Mouse (Mus musculus) adrenal gland, adult 18-20 months (tissue): Measurements from ENCODE around the gene Pfn1. TPM values are rescaled to one million over a fixed set of nuclear protein-coding genes. Genes with fewer than 3 reads are reported as not detected.

Source experiments
- DNase-seq, 2 experiments: peaks; one replicate each; pipeline ENCODE4 v3.0.0; 2021 to 2022; ENCODE audit warnings: low spot score in 2 of 2
- total RNA-seq, 2 experiments: library from RNA; stranded (reverse); gene quantifications; 1 replicate in 1 of 2; 2 replicates in 1 of 2; pipeline ENCODE4 v1.2.3; 2021

Pfn1 gene
- total RNA-seq, 2 experiments from 2014 or later, result 619 to 923 TPM

DNA sequence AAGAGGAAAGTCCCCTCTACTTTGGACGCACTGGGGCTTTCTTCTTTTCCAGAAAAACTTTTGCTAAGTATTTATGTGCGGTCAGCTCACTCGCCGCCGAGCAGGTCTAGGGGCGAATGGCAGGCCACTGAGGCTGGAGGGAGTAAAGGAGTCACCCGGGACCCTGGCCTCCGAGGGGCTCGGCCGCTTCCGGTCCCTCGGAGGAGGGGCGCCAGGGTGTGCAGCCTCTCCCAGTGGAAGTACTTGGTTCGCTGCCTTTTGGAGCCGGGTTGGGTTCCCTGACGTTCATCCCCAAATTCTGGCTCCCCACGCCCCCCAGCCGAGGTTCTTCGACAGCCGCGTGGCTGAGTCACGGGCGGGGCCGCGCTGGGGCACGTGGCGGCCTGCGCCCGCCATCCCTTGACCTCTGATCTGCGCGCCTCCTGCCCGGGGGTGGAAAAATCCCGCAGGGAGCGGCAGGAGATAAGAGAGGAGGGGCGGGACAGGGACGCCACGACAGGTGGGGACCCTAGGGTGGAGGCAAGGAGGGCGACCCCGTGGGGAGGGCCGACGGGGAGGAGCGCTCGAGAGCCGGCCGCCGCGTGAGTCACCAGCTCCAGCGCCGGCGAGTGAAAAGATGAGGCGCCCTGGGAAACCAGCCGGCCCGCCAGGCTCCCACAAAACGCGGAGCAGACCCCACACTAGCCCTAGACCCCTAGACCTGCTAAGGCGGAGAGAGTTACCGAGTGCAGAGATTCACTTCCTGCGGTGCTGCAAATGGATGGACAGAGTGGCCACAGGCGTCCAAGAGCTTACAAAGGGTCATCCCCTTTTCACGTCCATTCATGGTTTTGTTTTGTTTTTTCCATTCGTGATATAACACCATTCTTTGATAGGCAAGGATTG is 1.4 kb upstream of the Pfn1 start:
- DNase-seq, result peak; percentile 72 to 77

DNA sequence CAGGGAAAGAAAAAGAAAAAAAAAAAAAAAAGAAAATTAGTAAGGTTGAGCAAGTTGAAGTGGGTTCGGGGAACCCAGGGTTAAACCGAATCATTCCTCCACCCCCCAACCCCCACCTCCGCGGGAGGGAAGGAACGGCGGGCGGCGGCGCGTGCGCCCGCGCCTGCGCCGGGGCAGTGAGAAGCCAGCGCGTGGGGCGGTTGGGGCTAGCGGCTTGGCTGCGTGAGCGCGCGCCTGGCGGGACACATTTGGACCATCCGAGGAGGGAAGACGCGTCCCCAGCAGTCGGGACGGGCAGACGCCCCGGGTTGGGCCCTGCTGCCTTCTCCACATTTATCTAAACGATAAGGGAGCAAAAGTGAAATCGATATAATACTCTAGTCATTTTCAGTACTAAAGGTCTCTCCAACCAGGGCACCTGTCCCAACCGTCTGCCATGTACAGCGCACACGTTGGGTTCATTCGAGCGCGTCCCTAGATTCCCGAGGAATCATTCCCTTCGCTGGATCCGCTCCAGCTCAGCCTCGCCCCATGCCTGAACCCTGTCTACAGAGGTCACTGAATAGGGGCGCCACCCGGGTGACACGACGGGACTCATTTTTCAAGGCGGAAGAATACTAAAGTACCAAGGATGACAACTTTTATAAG is 603 bp upstream of the Pfn1 start:
- peak; percentile 80 to 85 for DNase-seq

DNA sequence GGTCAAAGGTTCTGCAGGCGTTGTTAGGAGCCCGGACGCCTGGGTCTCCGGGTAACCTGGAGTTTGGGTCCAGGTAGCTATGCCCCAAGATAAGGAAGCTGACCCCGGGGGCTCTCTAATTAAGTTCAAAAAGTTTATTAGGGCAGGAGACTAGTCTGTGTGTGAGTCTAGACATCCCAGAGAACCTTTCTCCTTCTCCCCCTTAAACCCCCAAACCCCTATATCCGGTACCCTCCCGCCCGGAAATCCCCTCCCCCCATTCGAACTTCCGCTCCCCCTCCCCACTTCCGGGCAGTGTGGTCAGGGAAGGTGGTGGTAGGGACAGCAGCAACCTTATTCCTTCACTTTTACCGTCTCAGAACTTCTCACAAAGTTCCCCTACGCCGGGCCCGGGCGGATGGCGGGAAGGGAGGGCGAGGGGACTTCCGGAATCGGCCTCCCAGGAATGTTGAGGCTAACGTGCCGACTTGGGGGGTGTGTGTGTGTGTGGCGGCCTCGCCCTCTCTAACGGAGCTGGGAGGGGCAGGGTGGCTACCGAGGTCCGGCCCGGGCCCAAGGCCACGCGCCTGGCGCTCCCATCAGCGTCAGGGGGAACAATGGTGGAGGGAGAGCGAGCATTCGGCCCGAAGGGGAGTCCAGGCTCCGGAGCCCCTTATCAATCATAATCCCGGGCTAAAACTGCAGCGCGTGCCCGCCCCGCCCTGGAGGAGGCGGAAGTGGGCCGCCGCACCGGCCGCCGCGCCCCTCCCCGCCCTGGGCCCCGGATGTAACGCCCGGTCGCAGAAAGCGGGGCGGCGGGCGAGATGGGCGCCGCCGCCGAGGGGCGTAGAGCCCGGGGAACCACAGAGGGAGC is 873 bp downstream of the Pfn1 start:
- DNase-seq, result peak; percentile 67 to 75

DNA sequence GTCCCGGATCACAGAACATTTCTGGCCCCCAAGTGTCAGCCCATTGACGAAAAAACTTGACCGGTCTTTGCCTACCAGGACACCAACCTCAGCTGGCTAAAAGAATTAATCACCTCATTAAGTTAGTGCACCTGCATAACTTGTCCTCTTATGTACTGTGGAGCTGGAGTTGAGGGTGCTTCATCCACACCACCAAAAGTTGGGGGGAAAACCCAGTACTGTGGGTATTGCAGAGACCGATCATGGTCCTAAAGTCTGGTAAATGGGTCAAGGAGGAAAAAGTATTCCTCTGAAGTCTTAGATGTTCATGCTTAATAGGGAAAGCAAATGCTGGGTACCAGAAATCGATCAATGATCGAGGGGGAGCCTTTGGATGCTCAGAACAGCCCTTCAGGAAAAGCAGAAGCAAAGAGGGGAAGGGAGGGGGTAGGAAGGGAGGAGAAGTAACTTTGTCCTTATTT is 1.5 kb downstream of the Pfn1 start:
- no peak for DNase-seq

DNA sequence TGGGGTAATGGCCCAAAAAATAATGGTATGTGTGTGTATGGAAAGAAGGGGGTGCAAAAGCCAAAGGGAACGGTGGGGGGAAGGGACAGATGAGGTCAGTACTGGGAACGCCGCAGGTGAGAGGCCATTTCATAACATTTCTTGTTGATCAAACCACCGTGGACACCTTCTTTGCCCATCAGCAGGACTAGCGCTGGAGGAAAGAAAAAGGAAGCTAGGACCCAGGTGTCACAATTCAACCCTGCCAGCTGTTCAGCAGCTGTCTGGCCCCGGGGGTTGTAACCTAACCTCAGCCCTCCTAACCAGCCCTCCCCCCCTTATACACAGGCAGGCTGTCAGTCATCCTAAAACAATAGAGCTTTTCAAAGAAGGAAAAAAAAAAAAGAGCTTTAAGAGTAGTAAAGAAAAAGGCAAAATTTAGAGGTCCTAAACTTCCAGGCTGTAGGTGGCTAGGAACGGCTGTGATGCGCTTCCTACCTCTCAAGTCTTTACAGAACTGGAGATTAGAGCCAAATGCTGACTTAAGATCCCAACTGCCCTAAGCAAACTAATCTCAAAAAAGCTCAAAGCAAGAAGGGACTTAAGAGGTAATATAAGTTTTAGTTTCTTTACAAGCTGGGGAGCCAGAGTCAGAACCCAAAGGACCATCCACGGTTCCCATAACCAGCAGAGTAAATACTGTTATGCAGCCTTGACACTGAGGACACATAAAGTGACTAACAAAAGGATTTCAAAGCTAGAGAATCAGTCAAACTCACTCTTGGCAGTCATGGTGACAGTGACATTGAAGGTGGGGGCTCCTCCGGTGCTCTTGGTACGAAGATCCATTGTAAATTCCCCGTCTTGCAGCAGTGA is 2.2 kb downstream of the Pfn1 start:
- DNase-seq, result no peak

DNA sequence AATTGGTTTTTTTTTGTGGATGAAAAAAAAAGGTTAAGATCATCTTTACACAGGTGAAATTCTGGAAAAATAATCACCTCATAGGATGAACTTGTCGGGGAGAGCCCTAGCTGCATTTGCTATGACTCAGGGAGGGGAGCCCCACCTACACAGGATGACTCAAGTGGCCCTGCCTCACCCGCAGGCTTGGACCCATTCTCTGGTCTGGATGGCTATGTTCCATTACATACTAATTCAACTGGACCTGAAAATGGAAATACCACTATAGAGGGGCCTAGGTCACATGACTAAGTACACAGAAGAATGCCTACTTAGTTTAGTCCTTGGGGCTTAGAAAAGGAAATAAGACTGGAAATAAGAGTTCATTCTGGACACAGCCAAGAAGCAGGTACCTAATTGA is 3.1 kb downstream of the Pfn1 start:
- DNase-seq, result no peak

DNA sequence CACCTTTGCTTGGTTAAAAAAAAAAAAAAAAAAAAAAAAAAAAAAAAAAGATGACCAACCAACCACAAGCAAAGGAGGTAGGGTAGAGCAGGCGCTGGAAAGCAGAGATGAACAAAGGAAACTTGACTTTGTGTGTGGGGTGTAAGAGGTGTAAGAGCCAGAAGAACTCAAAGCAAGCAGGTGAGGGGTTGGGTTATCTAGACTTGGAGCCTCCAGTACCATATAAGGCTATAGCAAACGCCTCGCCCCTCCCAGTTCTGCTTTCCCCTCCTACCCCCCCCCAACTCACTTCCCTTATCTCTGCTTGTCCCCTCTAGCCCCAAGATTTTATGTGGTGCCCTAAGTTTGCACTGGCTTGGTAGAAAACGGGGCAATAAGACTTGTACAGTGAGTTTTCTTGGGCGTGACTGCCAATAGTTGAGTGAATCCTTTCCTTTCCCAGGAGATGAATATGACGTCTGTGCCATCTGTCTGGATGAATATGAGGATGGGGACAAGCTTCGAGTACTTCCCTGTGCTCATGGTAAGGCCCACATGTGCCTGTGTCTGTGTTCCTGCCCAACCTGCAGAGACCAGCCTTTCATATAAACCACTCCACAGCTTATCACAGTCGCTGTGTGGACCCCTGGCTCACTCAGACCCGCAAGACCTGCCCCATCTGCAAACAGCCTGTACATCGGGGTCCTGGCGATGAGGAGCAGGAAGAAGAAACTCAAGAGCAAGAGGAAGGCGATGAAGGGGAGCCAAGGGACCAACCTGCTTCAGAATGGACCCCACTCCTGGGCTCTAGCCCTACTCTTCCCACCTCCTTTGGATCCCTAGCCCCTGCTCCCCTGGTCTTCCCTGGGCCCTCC is 3.9 kb downstream of the Pfn1 start:
- DNase-seq, result peak in 1 of 2 experiments; percentile 26

DNA sequence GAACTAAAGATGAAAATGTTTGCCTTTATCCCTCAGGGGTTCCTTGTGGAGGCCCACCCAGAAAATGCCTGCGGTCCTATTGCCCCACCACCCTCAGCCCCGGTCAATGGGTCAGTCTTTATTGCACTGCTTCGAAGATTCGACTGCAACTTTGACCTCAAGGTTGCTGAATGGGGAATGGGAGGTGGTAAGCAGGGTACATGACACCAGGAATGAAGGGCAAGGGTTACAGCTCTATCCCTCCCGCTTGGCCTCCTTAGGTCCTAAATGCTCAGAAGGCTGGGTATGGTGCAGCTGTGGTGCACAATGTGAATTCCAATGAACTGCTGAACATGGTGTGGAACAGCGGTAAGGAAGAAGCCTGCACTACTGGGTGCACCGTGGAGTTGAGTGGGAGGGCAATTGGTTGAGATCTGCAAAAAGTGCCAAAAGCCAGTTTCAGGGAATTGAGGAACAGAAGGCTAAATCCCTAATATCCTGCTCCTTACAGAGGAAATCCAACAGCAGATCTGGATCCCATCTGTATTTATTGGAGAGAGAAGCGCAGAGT is 5.2 kb downstream of the Pfn1 start:
- DNase-seq, result peak in 1 of 2 experiments; percentile 19

DNA sequence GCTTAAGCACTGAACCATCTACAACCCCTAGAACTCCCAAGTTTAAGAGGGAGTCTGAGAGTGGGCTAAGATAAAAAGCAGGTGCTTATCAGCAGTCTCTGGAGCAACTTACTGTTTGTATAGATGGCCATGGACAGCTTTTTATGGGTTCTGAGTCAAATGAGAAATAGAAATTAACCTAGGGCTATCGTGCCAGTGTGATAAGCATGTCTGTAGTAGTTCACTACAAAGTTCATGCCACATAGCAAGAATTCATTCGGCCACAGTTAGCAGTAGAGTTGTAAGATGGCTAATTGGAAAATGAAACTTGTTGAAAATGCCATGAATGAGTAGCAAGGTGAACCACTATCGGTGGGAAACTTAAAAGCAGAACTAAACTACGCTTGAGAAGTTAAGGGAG is 5.9 kb downstream of the Pfn1 start:
- no peak for DNase-seq

DNA sequence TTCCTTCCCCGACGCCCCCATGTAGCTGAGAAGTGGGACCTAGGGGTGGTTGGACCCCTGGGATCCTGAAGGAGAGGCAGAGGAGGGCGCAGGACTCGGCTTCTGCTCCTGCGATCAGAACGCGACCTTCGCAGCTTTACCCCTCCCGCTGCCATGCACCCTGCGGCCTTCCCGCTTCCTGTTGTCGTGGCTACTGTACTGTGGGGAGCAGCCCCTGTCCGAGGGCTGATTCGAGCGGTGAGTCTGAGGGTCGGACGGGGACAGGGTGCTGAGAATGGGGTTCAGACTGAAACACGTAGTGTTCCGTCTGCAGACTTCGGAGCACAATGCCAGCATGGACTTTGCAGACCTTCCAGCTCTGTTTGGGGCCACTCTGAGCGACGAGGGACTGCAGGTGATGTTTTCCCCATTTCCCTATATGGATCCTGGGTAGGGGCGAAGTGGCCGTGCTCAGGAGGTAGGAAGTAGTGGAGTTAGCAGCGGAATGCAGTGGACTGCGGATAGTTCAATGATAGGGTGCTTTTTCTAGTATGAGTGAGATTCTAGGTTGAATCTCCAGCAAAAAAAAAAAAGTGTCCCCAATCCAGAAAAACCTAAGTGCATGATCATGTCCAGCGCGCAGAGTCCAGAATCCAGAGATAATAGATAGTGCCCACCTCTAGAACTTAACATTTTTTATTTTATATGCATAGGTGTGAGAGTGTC is 6.6 kb downstream of the Pfn1 start:
- DNase-seq, result no peak

DNA sequence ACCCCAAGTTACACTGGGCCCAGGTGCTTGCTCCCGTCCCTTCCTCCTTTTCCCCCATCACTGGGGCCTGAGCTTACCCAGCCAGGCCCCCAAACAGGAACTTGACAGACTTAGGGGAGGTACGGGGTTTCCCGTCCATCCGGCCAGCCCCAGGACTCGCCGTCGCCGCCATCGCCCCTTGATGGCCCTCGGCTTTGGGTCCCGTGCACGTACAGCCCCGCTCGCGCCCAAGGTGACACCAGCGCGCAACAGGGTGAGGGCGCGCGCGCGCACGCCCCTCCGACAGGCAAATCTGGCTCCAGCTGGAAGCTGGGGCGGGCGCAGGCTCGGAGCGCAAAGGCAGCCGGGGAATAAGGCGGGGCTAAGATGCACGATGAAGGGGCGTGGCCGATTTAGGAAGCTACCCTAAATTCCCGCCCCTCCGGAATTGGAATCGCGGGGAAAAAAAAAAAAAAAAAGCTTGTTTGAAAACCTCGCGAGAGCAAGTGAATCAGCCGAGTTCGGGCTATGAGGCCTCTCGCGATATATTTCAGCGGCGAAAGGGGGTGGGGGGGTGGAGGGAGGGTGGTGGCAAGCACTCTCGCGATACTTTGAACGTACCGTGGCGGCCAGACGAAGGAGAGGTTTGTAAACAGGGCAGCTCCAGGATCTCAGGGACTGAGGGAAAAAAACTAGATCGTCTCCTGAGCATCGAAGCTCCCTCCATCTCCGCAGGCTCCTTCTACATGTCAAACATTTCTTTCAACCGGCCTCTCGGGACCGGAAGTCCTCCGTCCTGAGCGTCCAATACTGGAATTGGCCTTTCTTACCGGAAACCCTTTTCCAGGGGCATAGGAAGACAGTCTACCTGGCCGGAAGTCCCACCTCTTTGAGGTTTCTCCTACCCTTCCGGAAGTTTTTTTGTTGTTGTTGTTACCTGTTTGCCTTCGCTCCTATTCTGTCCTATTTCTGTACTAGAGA is 7.5 kb downstream of the Pfn1 start, which contains the start of the genes Rnf167 and Slc25a11:
Gene Rnf167 (plus strand): TSS at position 545 of the 960 bp plus-strand sequence.
Gene Slc25a11 (minus strand): TSS at position 789 of the 960 bp plus-strand sequence.
- peak; percentile 87 to 90 for DNase-seq

DNA sequence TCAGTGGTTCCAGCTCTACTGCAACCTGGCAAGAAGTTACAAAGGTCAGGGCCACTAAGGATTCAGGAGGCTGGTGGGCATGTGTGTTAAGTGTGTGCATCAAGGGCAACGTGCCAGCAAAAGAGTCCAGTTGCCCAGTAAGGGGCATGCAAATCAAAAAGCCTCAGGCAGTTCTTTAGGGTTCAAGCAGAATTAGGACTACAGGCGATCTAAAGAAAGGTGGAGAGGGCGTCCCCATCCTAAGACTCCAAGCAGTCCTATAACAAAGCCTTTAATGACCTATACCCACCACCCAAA is 8.2 kb downstream of the Pfn1 start:
- DNase-seq, result no peak

DNA sequence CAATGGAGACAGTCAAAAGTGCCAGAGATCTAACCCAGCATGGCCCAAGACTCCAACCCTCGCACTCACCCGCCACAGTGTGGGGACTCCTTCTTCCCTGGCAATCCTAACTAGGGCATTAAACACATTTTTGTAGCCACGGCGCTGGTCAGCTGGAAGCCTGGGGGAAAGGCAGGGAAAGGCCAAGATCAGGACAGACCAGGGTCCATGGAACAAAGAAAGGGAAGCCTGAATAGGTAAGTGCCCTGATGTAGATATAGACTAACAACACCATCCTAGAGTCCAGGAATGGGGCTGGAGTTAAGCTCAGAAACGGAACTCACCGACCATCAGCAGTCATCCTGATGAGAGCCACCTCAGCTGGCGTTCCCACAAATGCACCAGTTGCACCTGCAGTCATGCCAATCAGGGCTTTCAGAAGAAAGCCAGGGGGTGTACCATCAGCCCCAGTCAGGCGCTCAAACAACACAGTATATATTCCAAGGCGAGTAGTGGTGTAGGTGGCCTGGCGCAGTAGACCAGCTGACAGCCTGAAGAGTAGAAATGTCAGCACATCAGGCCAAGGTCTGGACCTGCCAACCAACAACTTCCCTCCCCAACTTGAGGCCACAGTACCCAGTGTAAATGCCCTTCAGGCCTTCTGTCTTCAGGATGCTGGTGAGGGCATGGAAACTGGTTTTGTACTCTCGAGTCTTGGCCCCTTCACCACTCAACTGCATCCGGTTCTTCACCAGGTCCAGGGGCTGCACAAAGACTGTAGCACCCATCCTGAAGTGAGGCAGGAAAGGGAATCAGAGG is 8.8 kb downstream of the Pfn1 start:
- DNase-seq, result no peak

DNA sequence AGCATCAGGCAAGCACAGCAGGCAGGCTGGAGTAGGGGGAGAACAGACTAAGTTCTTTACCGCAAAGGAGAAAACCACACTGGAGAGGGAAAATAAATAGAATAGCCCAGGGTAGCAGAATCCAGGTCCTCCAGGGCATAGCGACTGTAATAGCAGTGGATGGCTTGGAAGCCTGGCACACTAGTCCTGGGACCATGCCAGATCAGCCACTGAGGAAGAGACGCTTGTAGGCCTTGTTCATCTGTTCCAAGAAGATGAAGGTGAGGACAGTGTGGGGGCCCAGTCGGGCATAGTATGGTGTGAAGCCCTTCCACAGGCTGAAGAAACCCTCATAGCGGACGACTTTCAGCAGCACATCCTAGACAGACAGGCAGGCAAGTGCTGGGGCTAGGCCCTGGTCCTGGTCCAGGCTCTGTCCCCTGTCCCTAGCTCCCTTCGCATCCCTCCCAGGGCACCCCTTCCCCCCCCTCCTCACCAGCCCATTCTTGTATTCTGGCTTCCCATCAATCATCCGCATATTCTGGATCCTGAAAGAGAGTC is 9.8 kb downstream of the Pfn1 start:
- DNase-seq, result no peak

DNA sequence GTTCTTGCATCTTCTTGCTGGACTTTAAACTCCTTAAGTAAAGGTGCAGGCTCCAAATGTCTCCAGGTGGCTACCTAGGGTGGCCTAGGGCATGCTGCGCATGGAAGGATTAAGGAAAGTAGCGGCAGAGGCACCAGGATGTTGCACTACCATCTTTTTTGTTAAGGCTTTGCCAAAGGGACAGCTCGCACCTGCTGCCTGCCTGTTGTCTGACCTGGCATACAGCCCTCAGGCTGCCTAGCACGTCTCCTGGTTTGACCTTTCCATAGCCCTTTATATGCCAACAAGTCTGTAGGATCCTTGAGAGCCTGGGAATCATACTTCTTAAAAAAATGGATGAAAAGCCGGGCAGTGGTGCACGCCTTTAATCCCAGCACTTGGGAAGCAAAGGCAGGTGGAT is 11.4 kb downstream of the Pfn1 start:
- no peak for DNase-seq

DNA sequence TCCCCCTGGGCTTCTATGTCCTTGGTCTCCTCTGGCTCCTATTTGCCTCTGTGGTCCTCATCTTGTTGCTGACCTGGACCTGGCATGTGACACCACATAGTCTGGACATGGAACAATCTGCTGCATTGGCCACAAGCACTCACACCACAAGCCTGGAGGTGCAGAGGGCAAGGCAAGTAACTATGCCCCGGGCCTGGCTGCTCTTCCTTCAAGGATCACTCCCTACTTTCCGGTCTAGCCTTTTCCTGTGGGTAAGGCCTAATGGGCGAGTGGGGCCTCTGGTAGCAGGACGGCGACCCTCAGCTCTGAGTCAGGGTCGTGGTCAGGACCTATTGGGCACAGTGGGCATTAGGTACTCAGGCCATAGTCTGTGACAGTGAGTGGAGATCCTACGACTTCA is 13.2 kb downstream of the Pfn1 start:
- no peak for DNase-seq
